Mouse (Mus musculus): ENCODE data around the gene Tmem59.

The Tmem59 gene

GRCm38 (mm10) chr4:107178182-107178829, at the start of gene Tmem59:
Tmem59 (plus strand) TSS chr4:107178399.
- DNase-seq, result peak; percentile 91

GRCm38 (mm10) chr4:107129373-107129772, 48.8 kb upstream of the Tmem59 start:
- no peak for DNase-seq

DNA sequence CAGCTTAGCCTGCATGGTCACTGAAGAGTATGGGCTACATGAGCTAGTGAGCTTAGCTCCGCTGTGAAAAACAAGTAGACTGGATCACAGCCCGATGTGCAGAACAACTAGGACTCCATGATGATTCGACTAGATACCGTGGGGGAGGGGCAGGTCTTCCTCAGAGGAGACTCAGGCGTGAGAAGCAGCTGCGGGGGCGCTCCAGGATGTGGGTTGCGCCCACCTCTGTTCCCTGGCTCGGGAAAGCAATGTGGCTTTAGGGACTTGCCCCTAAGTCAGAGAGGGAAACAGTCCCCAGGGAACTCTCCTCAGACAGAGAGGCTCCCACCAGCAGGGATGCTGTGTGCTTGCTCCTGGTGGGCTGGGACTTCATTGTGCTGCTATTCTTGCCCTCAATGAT, 47.7 kb upstream of the Tmem59 start:
- peak; percentile 55 for DNase-seq

DNA sequence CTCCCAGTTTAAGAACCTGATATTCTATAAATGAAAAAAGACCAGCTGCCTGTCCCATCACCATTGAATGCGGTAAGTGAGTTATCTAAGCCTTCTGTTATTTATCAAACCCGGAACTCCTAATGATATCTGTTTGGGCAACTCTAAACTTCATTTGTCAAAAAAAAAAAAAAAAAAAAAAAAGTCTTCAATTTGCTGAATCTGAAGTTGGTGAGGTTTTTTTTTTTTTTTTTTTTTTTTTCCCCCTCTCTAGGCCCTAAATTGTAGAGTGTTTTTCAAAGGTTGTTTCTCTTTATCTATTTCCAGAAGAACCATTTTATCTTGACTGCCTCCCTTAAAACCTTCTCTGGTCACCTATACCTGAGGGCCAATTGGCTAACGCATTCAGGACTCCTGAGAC, 43.3 kb upstream of the Tmem59 start:
- no peak for DNase-seq

DNA sequence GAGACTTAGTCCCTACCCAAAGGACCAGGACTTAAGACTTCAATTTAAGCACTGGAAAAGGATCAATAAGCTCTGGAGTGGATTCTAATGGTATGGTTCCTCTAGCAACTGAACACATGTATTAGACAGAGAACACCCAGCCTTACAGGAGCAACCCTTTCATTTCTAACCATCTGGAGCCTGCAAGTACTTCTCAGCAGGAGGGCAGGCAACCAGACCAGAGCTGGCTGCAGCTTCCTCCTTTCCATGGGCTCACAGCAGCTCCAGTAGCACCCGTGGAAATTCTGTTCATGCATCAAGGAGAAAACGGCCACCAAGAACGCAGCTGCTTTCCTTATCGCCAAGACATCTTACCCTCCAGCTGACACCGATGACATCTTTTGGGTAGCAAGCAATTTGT, 42.5 kb upstream of the Tmem59 start:
- DNase-seq, result no peak

- no peak for DNase-seq
Measured at GRCm38 (mm10) chr4:107136531-107136930, 41.7 kb upstream of the Tmem59 start.

DNA sequence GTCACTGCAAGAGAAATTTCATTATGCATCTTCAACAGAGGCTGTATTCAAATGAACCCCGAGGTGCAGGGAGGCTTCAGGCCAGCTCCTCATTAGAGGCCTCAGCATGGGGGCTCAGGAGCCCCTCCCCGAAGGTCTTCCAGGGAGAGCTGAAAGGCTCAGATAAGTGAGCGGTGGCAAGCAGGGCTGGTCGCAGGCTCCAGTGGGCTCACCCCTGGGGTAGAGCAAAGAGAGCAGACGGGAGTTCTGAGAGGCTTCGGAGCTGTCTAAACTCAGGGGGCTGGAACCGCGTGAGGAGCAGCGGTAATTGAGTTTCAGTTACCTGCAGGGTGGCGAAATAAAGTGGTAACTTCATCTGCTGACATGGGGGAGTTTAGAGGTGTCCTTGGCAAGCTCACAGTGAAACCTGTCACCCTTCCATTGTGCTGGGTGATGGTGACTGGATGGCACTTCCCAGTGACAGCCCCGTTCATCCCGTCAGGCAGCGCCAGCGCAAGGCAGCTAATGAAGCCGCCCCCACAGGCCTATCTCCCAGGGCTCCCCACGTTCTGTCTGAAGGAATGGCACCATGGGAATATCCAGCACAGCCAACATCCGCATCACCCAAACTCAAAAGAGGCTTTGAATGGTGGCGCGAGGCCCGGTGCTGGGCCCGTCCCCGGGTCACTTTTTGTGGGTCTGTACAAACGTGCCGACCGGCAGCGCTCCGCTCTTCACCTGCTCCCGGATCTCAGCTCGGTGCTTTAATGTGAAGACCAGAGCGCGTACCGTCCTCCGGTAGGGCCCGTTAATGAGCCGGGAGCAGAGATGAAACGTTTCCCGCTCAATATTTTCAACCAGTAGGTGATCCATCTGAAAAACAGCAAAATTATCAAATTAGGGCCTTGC, 39.0 kb upstream of the Tmem59 start:
- no peak for DNase-seq

DNA sequence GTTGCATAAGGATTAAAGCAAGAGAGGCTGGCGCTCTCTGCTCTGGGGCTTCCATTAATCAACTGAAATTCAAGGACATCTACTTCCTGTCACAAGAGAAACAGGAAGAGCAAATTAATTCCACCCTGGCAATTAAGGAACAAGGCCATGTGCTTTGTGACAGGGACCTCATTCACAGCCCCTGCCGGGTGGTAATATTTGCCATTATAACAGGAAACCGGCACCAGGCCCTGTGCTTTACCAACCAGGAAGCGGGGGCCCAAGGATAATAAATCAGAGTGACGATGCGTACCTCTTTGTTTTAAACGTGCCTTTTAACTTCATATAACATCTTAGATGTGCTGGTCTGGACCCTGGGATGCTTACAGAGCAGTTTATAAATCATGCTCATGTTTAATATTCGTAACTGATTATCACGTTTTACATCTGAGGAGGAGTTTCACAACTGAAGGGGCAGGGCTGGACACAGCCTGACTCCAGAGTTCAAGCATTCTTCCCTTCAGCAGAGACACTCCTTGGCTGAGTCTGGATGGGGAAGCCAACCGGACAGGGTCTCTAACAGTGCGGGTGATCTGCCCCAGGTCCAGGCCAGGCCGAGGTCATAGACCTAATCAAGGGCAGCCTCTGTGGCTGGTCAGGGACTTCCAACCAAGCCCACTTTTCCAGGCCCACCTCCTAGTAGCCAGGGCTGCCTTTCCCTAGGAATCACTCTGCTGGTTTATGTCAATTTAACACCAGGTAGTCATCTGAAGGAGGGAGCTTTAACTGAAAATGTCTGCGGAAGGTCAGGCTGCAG, 38.2 kb upstream of the Tmem59 start:
- DNase-seq, result no peak

DNA sequence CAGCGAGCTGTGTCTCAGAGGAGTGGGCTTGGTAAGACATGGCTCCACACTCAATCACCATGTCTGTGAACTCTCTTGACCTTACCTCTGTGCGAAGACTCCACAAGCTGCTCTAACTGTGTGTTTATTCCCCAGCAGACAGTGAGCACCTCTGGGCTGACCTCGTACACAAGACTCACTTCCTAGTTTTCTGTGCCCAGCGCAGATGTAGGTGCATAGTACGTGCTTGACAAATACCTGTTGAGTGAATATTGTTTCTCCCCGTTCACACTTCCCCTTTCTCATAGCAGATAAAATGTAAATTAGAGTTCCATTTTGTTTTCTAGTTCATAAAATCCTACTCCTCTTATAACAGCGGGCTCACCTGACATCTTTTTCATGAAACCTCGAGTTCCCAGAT, 34.7 kb upstream of the Tmem59 start:
- no peak for DNase-seq

- DNase-seq, result peak; percentile 25
Measured at GRCm38 (mm10) chr4:107150991-107151390, 27.2 kb upstream of the Tmem59 start.

GRCm38 (mm10) chr4:107152571-107152970, 25.6 kb upstream of the Tmem59 start:
- DNase-seq, result no peak

GRCm38 (mm10) chr4:107156983-107157401, 21.2 kb upstream of the Tmem59 start:
- DNase-seq, result no peak

- DNase-seq, result no peak
Measured at GRCm38 (mm10) chr4:107159166-107159773, 18.9 kb upstream of the Tmem59 start.

DNA sequence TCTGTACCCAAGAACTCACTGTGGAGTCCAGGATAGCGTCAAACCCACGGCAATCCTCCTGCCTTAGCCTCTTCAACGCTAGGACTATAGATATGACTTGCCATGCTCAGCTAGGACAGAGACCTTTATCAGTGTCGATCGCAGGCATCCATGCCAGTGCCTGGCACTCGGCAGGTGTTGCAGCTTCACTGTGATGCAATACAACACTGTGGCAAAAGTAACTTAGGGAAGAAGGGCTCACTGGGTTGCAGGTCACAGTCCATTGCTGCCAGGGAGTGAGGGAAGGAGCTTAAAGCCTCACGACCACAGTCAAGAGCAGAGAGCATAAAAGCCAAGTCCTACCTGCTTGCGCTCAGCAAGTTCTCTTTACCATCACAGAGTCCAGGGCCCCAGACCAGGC, 18.0 kb upstream of the Tmem59 start:
- DNase-seq, result no peak

DNA sequence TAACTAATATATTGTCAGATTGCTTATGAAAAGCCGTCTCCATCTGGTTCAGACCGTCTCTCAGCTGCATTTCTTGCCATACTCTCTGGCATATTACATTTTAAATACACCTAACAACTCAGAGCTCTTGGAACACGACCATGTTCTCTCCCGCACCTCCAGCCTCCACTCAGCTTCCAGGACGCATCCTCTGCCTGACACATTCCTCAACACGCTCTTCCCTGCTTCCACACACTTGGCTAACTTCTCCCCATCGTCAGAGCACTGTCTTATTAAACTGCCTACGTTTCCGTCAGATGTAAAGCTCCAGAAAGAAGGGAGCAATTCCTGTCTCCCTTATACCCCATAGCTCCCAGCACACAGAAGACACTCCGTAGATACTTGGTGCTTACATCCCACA, 14.9 kb upstream of the Tmem59 start:
- peak; percentile 15 for DNase-seq

DNA sequence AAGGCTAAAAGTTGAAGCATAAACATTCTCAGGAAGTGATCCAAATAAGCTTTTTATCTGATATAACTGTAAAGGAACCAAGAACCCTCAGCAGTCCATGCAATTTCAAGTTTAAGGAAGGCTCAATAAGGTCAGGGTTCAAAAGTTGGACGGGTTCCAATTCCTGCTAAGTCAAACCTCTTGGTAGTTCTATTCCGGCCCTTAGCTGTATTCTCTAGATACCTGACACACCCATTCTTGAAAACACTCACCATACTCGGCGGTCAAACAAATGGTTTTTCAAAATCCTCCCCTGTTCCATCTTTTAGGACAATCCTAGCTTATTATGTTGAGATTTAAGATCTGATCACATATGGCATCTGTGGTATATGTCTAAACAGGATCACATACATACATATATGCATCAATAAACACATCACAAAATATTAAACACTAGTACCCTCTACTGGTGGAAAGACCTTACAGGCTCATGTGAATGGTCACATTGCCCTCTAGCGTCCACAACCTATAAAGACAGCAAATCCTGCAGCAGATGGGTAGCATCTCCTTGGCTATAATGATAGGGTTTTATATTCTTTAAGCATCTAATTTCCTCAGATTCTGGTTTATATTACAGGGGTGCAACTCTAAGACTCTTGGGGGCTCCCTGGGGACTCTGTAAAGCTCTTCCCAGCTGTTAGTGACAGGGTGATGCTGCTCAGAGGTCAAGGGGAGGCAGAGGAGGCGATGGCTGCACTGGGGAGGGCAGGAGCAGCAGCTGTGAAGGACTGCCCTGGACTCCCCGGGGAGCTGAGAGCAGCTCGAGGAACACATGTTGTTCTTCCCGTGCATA, 14.2 kb upstream of the Tmem59 start:
- peak; percentile 61 for DNase-seq

DNA sequence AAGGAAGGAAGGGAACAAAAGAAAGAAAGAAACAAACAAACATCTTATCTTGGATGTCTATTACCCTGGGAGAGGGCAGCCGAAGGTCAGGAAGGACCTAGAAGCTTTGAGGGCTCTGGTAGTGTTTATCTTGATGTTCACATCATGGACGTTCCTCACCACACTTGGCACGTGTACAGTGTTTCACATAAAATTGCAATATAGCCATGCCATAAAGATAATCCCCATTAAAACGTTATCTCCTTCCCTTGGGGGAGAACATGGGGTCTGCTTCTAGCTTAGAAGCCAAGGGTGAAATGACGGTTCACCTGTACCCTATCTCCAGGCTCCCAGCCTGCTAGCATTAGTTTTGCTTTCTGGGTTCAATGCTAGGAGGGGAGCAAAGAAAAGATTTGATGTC, 11.5 kb upstream of the Tmem59 start:
- DNase-seq, result no peak

GRCm38 (mm10) chr4:107167798-107168197, 10.4 kb upstream of the Tmem59 start:
- DNase-seq, result no peak

DNA sequence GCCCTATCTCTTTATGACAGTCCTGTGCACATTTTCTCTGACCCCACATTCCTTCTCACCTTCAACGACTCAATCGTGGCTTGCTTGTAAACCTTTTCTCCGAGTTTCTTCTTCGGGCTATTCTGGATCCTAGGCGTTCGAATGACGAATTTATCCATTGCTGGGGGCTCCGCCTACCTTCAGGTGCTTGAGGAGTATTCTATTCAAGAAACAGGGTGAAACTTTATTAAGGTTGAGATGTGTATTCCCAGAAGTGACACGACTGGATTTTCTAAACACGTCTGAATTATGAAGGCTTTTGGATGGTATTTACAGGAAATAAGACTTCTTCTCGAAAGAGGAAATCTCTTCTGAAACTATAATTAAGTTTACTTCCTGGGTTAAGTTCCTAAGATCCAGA, 693 bp upstream of the Tmem59 start:
- DNase-seq, result no peak

DNA sequence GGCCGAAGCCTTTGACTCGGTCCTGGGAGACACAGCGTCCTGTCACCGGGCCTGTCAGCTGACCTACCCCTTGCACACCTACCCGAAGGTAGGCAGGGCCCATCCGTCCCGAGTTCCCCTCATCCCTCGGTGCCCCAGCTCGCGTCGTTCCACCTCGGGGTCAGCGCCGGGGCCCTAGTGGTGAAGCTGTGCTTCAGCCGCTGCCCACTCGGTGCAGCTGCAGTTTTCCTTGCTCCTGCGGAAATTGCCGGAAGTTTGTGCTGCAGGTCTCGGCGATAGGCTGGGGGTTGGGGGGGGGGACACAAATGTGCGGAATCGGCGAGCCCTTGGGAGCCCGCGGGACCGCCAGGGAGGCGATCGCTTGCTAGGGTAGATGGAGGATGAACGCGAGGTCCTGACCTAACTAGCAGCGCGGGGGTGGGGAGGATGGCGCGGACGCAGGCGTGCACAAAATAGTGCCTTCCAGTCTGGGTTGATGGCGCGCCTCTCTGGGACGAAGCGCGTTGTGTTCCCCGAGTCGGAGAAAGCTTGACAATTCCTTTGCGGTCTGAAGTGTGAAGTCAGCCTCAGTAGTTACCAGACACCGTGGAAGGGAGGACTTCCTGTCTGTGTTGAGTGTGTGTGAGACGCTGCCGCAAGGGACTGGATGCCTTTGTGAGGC, 761 bp downstream of the Tmem59 start, which contains the start of gene Tceanc2:
Tceanc2 (minus strand) TSS at position 287 of the 661 bp plus-strand sequence.
- DNase-seq, result peak; percentile 52

DNA sequence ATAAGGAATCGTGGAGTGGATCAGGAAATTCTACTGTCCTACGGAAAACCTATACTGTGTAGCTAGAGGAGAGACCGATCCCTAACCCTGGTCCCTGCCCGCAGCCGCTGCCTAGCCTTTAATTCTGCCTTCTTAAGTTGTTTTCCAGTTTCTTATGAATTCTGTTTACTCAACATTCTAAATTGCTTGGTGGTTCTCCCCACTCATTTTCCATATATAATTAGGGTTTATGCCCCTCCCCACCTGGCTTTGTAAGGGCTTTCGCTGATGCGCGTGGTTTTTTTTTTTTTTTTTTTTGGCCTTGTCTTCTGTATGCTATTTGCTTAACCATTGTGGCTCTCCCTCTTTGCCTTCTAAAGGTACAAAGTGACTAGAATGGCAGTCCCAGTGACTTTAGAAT, 1.4 kb downstream of the Tmem59 start:
- DNase-seq, result no peak
